Mouse (Mus musculus) bone marrow macrophage, adult 2 months (primary cell): Measurements from ENCODE around the gene Rragb.

Experiments used
- CTCF ChIP-seq: IDR thresholded peaks from 2 replicates; pipeline ENCODE4 v1.5.1; 2012; ENCODE audit warnings: low read depth, mild to moderate bottlenecking, low read length, moderate library complexity
- POLR2A ChIP-seq: IDR thresholded peaks from 2 replicates; pipeline ENCODE4 v1.6.1; 2012; ENCODE audit warnings: mild to moderate bottlenecking, low read depth, low read length, borderline replicate concordance

DNA sequence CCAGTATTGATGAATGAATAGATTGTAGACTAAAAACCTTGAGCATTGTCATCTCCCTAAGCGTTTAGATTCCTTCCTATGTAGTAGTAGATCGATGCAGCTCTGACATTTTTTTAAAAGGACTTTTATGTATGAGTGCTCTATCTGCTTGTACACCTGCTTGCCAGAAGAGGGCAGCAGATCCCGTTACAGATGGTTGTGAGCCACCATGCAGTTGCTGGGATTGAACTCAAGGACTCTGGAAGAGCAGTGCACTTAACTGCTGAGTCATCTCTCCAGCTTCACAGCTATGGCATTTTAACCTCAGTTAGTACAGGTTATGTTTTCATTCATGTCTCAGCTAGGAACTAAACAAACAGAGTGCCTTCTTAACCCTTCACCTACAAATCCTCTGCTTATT lies 15.5 kb downstream of the Rragb start:
- TF ChIP-seq CTCF (peak; percentile 9; the same call in 1 of the 2 replicates), POLR2A (no peak)
